Mouse (Mus musculus): Measurements from ENCODE around the gene Ubr7.

The Ubr7 gene

GRCm38 (mm10) chr12:102743589-102744574 is 13.9 kb upstream of the Ubr7 start, which contains the start of the genes Moap1 and Tmem251:
Gene Moap1, minus strand, starts transcription at chr12:102743661.
Gene Tmem251, plus strand, starts transcription at chr12:102743762.
- peak; percentile 90 for DNase-seq

- DNase-seq = no peak
Observed at GRCm38 (mm10) chr12:102744839-102745238, 12.9 kb upstream of the Ubr7 start.

GRCm38 (mm10) chr12:102748256-102748655 is 9.5 kb upstream of the Ubr7 start:
- no peak for DNase-seq

- no peak for DNase-seq
Observed at GRCm38 (mm10) chr12:102756304-102756703, 1.5 kb upstream of the Ubr7 start.

- peak; percentile 11 for DNase-seq
Observed at GRCm38 (mm10) chr12:102757055-102757688, 595 bp upstream of the Ubr7 start.

- DNase-seq = no peak
Observed at GRCm38 (mm10) chr12:102758403-102758756, 613 bp downstream of the Ubr7 start, which contains the start of gene Gm20604. Gene Gm20604, minus strand, starts transcription at chr12:102758672.

GRCm38 (mm10) chr12:102758936-102759335 is 1.2 kb downstream of the Ubr7 start:
- DNase-seq = no peak

- no peak for DNase-seq
Observed at GRCm38 (mm10) chr12:102761668-102762067, 3.9 kb downstream of the Ubr7 start.

- no peak for DNase-seq
Observed at GRCm38 (mm10) chr12:102763696-102764095, 5.9 kb downstream of the Ubr7 start.

GRCm38 (mm10) chr12:102769000-102769399 is 11.2 kb downstream of the Ubr7 start:
- no peak for DNase-seq

GRCm38 (mm10) chr12:102771601-102772000 is 13.8 kb downstream of the Ubr7 start:
- no peak for DNase-seq

- no peak for DNase-seq
Observed at GRCm38 (mm10) chr12:102772676-102773075, 14.9 kb downstream of the Ubr7 start.

- DNase-seq = no peak
Observed at GRCm38 (mm10) chr12:102776035-102776434, 18.3 kb downstream of the Ubr7 start.

- DNase-seq = no peak
Observed at GRCm38 (mm10) chr12:102778151-102778550, 20.4 kb downstream of the Ubr7 start.

- DNase-seq = no peak
Observed at GRCm38 (mm10) chr12:102779452-102779851, 21.7 kb downstream of the Ubr7 start.

GRCm38 (mm10) chr12:102782841-102783240 is 25.1 kb downstream of the Ubr7 start:
- no peak for DNase-seq

GRCm38 (mm10) chr12:102784899-102785592 is 27.3 kb downstream of the Ubr7 start:
- no peak for DNase-seq

- DNase-seq = no peak
Observed at GRCm38 (mm10) chr12:102785593-102785985, 27.8 kb downstream of the Ubr7 start.

- no peak for DNase-seq
Observed at GRCm38 (mm10) chr12:102787927-102788326, 30.2 kb downstream of the Ubr7 start.

- DNase-seq = no peak
Observed at GRCm38 (mm10) chr12:102799528-102799927, 41.8 kb downstream of the Ubr7 start.

- no peak for DNase-seq
Observed at GRCm38 (mm10) chr12:102814858-102815257, 57.1 kb downstream of the Ubr7 start.

GRCm38 (mm10) chr12:102826399-102826798 is 68.6 kb downstream of the Ubr7 start:
- no peak for DNase-seq

- DNase-seq = no peak
Observed at GRCm38 (mm10) chr12:102827119-102827518, 69.4 kb downstream of the Ubr7 start.

Measured in kidney, adult 11 months (tissue).